Mouse (Mus musculus): ENCODE data around the gene Gadd45gip1.

Gene Gadd45gip1

DNA sequence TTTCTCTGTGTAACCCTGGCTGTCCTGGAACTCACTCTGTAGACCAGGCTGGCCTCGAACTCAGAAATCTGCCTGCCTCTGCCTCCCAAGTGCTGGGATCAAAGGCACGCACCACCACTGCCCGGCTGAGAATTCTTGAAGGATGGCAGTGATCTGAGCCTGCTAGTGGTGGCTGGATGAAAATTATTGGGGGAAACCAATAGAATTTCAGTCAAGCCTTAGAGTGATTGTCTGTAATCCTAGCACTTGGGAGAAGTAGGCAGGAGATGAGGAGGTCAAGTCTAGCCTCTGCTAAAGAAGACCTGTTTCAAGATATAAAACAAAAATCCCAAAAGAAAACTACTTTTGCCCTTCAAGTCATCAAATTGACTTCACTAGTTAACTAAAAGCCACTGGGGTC is 25.1 kb downstream of the Gadd45gip1 start:
- DNase-seq: no peak

GRCm38 (mm10) chr8:84856864-84857441 is 25.6 kb downstream of the Gadd45gip1 start, which contains the start of gene Farsa:
Gene Farsa (plus strand): TSS chr8:84856989.
- DNase-seq: peak; percentile 94 to 95

GRCm38 (mm10) chr8:84871376-84872308 is 40.3 kb downstream of the Gadd45gip1 start, which contains the start of gene Syce2:
Gene Syce2 (plus strand): TSS chr8:84872111.
- DNase-seq: peak; percentile 84 to 95

DNA sequence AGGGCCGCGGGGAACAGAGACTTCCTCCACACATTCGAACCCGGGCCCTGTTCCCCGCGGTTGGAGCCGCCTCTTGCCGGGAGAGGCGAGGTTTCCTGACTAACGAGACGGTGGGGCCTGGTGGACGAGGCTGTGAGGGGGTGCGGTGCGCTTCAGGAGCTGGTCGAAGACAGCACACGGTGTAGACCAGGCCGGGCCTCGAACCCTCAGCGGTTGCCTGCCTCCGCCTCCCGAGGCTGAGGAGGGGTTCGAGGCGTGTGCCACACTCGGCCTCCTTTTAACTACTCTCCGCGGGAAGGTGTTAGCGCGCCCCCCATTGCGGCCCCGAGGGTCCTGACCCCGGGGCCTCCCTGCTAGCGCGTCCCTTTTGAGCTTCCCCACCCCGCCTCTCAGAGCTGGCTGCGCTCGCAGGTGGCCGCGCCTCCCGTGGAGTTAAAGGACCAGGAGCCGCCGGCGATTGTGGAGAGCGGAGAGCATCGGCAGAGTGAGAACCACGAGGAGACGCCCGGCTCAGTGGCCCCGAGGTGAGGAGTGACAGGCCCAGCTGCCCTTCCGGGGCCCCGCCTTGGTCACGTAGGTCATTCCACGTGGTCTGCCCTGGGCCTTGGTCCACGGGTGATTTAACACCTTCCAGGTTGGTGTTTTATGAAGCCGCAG is 41.1 kb downstream of the Gadd45gip1 start:
- DNase-seq: peak; percentile 34 to 72

DNA sequence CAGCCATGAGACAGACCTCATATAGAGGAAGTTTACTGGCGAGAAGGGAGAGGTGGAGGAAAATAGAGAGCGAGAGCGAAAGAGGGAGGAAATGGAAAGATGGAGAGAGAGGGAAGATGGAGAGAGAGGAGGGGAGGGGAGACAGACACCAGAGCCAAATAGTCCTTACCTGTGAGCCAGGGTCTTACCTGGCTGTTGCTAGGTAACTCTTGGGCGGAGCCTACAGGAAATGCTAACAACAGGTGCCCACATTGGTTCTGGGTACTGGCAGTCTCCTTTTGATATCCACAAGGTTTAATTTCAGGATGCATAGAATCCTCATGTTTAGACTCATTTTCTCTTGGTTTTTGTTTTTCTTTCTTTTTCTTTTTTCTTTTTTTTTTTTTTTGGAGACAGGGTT is 41.7 kb downstream of the Gadd45gip1 start:
- no peak for DNase-seq

GRCm38 (mm10) chr8:84874339-84874738 is 43.0 kb downstream of the Gadd45gip1 start:
- no peak for DNase-seq

- DNase-seq: no peak
Observed at GRCm38 (mm10) chr8:84877297-84878035, 46.1 kb downstream of the Gadd45gip1 start.

- DNase-seq: no peak
Observed at GRCm38 (mm10) chr8:84878915-84879314, 47.6 kb downstream of the Gadd45gip1 start.

DNA sequence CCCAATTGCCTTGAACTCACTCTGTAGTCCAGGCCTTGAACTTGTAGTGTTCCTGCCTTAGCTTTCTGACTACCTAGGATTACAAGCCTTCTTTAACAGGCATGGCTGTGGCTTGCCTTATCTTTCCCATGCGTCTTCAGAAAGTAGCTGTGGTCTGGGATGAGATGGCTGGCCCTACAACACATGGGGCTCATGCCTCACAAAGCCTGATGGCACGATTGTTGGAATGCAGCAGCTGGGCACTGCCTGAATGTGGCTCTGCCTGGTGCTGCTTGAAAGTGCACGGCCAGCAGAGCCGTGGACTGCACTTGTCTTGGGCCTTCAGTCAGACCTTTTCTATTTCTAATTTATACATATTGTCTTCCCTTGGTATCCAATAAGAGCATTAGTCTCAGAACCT is 53.4 kb downstream of the Gadd45gip1 start:
- DNase-seq: no peak
